Mouse (Mus musculus) thymus, postnatal 25 days (tissue): ENCODE results near the gene Bri3.
"Not testable (repeated sequence)": the region's sequence is repeated elsewhere in the genome, so short reads cannot be mapped to it uniquely, and the experiment has no call there.

Source experiments
- DNase-seq: peaks from one replicate; pipeline ENCODE4 v3.0.0; 2022

The Bri3 gene

GRCm38 (mm10) chr5:144364680-144365357, 120.6 kb downstream of the Bri3 start:
- DNase-seq = no peak

GRCm38 (mm10) chr5:144366551-144366950, 122.3 kb downstream of the Bri3 start:
- not testable (repeated sequence) for DNase-seq

- no peak for DNase-seq
These were observed 124.5 kb downstream of the Bri3 start for GRCm38 (mm10) chr5:144368661-144369205.

GRCm38 (mm10) chr5:144370986-144371385, 126.7 kb downstream of the Bri3 start:
- DNase-seq = no peak

- no peak for DNase-seq
These were observed 127.9 kb downstream of the Bri3 start for GRCm38 (mm10) chr5:144372177-144372576.

GRCm38 (mm10) chr5:144372885-144373284, 128.6 kb downstream of the Bri3 start:
- no peak for DNase-seq

- no peak for DNase-seq
These were observed 135.2 kb downstream of the Bri3 start for GRCm38 (mm10) chr5:144379431-144379830.

GRCm38 (mm10) chr5:144380689-144381088, 136.5 kb downstream of the Bri3 start:
- DNase-seq = no peak

GRCm38 (mm10) chr5:144381782-144382181, 137.5 kb downstream of the Bri3 start:
- no peak for DNase-seq

GRCm38 (mm10) chr5:144383936-144384335, 139.7 kb downstream of the Bri3 start:
- DNase-seq = peak; percentile 5

- peak; percentile 22 for DNase-seq
These were observed 143.6 kb downstream of the Bri3 start for GRCm38 (mm10) chr5:144387851-144388250.

GRCm38 (mm10) chr5:144394142-144394541, 149.9 kb downstream of the Bri3 start:
- DNase-seq = no peak

GRCm38 (mm10) chr5:144397566-144397965, 153.3 kb downstream of the Bri3 start:
- DNase-seq = no peak

GRCm38 (mm10) chr5:144400821-144401220, 156.6 kb downstream of the Bri3 start:
- DNase-seq = no peak

- no peak for DNase-seq
These were observed 162.0 kb downstream of the Bri3 start for GRCm38 (mm10) chr5:144406256-144406655.

- DNase-seq = no peak
These were observed 166.4 kb downstream of the Bri3 start for GRCm38 (mm10) chr5:144410666-144411065.

GRCm38 (mm10) chr5:144411702-144412101, 167.5 kb downstream of the Bri3 start:
- DNase-seq = no peak

- no peak for DNase-seq
These were observed 168.5 kb downstream of the Bri3 start for GRCm38 (mm10) chr5:144412781-144413180.

GRCm38 (mm10) chr5:144418456-144418855, 174.2 kb downstream of the Bri3 start:
- DNase-seq = no peak

- no peak for DNase-seq
These were observed 175.8 kb downstream of the Bri3 start for GRCm38 (mm10) chr5:144420001-144420400.

GRCm38 (mm10) chr5:144426697-144427096, 182.5 kb downstream of the Bri3 start:
- no peak for DNase-seq

- DNase-seq = no peak
These were observed 183.6 kb downstream of the Bri3 start for GRCm38 (mm10) chr5:144427861-144428260.

- DNase-seq = no peak
These were observed 187.2 kb downstream of the Bri3 start for GRCm38 (mm10) chr5:144431481-144431880.

GRCm38 (mm10) chr5:144439286-144440040, 195.2 kb downstream of the Bri3 start:
- no peak for DNase-seq
